Comparison of ENCODE assay signal across 8 mouse cellular contexts in genomic region chr17:36786483-36786886, GRCm38 (mm10). TPM values are rescaled to one million over a fixed set of nuclear protein-coding genes. Genes with fewer than 3 reads are reported as not detected.
DNase-seq lines count a peak whose midpoint lies in the region.

No protein-coding gene starts in this region.

- DNase-seq in 3T3-L1 (ENCODE audit: low read depth, low spot score): peak; percentile 58
- peak; percentile 47 for DNase-seq in ZHBTc4 (ENCODE audit: low read depth, low spot score)
- DNase-seq in cerebellum, postnatal 10 days: peak; percentile 51 to 57
- DNase-seq in frontal cortex, postnatal 25 days (ENCODE audit: low spot score in 2 of 2): peak; percentile 13 to 35
- DNase-seq in induced T-regulatory cell, adult 2 months (ENCODE audit: low read depth): peak; percentile 67
- DNase-seq in layer of hippocampus, postnatal 10 days (ENCODE audit: low spot score in 2 of 2): peak; percentile 40 to 42
- peak; percentile 6 for DNase-seq in lung, postnatal 25 days (ENCODE audit: low spot score)
- peak; percentile 27 to 36 for DNase-seq in right cerebral cortex, adult 2 months (ENCODE audit: low spot score in 2 of 2)

RNA-seq across cellular contexts. Expression of gene H2-M10.5, which starts 13.8 kb away (rescaled TPM):
- not detected for total RNA-seq in layer of hippocampus, postnatal 10 days (2021)

RNA-seq across cellular contexts. Expression of gene H2-M10.6, which starts 25.5 kb away (rescaled TPM):
- total RNA-seq in layer of hippocampus, postnatal 10 days (2021): not detected

RNA-seq across cellular contexts. Expression of gene Trim26, which starts 50.4 kb away (rescaled TPM):
- 10 to 100 TPM; 22.7 to 28.8 TPM for total RNA-seq in layer of hippocampus, postnatal 10 days (2021)

Comparison
In these comparisons a context has a peak if more than half of its experiments do, and no peak if none do; other contexts are left out.
1. Peak in every context shown above with its lines: DNase-seq.
2. DNase-seq: peak in every context shown above with its lines; median percentile 67 in induced T-regulatory cell, adult 2 months; 58 in 3T3-L1; 54 in cerebellum, postnatal 10 days; 47 in ZHBTc4; 41 in layer of hippocampus, postnatal 10 days; 32 in right cerebral cortex, adult 2 months; 24 in frontal cortex, postnatal 25 days; 6 in lung, postnatal 25 days.